Mouse (Mus musculus): ENCODE results near the gene March5. TPM values are rescaled to one million over a fixed set of nuclear protein-coding genes. Genes with fewer than 3 reads are reported as not detected.
"Not testable (repeated sequence)": the region's sequence is repeated elsewhere in the genome, so short reads cannot be mapped to it uniquely, and the experiment has no call there.

The March5 gene
- polyA plus RNA-seq, 1 experiment from 2014 or later: 175 TPM

DNA sequence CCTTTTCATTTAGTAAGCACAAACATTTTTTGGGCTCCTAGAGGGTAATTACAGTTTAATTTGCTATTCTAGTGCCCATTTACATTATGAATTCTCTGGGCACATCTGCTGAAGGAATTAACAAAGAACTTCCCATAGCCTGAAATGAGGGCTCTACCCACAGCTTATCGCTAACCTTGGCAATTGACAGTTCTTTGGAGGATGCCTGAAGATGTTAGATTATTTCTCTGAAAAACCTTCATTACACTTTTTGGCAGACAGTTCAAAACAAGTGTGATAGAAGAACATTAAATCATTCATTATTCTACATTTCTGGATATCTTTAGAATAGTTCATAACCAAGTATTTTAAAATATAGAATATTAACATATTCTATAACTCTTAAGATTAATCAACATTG, 4.0 kb upstream of the March5 start:
- no peak overlapping the region for H3K9ac ChIP-seq (replicated peaks; ENCODE audit: low read length)
- H3K4me1 ChIP-seq (ENCODE audit: control insufficient read depth, insufficient read depth, low read length): no peaks in the 10 kb centered on the region
- ATAC-seq (replicated peaks; ENCODE audit: insufficient number of reproducible peaks, low FRiP score, low TSS enrichment, low read depth): no peak
- H3K9me3 ChIP-seq (replicated peaks; ENCODE audit: control insufficient read depth, low read length): no peaks in the 10 kb centered on the region
- H3K36me3 ChIP-seq (replicated peaks; ENCODE audit: control insufficient read depth, insufficient read depth, low read depth, low read length): no peaks in the 10 kb centered on the region
- H3K27me3 ChIP-seq (ENCODE audit: control insufficient read depth, insufficient read depth, low read length): no peaks in the 10 kb centered on the region
- H3K4me3 ChIP-seq (ENCODE audit: low read depth, low read length): no peak overlapping the region
- 96% methylated on average over 1 of the region's 1 CpGs for WGBS
- no peak overlapping the region for H3K27ac ChIP-seq (replicated peaks; ENCODE audit: low read depth, low read length)
- no peak overlapping the region for H3K4me2 ChIP-seq (ENCODE audit: low read depth, low read length)
- DNase-seq (ENCODE audit: low spot score): no peak

DNA sequence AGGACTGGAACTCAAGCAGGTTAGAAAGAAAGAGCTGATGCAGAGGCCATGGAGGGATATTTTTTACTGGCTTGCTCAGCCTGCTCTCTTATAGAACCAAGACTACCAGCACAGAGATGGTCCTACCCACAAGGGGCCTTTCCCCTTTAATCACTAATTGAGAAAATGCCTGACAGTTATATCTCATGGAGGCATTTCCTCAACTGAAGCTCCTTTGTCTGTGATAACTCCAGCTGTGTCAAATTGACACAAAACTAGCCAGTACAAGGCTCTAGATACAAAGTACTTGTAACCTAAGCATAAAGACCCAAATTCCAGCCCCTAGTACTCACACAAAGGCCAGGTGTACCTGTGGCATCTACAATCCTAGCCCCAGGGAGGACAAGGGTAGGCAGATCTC, 2.2 kb upstream of the March5 start:
- not testable (repeated sequence) for H3K27ac ChIP-seq (replicated peaks; ENCODE audit: low read depth, low read length); H3K4me1 ChIP-seq (ENCODE audit: control insufficient read depth, insufficient read depth, low read length)

DNA sequence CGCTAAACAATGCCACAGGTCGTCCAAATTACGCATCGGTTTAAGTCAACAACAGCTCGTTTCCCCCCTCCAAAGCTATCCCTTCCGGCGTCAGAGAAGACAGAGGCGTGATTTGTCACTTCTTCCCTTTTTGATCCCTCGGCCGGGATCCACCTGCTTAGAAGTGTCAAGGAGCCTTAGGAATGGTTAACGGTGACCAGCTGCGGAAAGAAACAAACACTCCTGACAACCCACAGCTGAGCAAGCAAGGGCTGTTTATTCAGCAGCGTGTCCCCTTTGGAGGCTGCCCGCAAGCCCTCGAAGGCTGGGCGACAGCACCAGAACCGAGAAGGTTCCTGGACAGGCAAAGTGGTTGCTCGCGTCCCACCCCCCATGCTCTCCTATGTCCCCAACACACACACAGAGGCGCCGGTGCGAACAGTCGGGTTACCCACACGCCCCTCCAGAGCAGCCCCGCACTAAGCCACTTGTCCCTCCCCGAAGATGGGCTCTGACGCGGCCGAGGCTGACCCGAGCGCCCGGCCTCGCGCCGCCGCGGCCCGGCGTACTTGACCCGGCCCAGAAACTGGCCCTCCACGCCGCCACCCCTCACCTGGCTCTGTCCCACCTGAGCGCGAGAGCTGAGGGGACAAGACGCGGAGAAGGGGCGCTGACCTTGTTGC, 571 bp upstream of the March5 start:
- Histone ChIP-seq H3K27me3 (ENCODE audit: control insufficient read depth, insufficient read depth, low read length) (no peaks in the 10 kb centered on the region), H3K36me3 (replicated peaks; ENCODE audit: control insufficient read depth, insufficient read depth, low read depth, low read length) (no peaks in the 10 kb centered on the region; the same call in 1 of the 2 replicates), H3K4me1 (ENCODE audit: control insufficient read depth, insufficient read depth, low read length) (no peaks in the 10 kb centered on the region), H3K9ac (replicated peaks; ENCODE audit: low read length) (peak overlapping the region; percentile 98), H3K4me3 (ENCODE audit: low read depth, low read length) (peak overlapping the region; percentile 100), H3K4me2 (ENCODE audit: low read depth, low read length) (peak overlapping the region; percentile 72), H3K27ac (replicated peaks; ENCODE audit: low read depth, low read length) (no peak overlapping the region), H3K9me3 (replicated peaks; ENCODE audit: control insufficient read depth, low read length) (no peaks in the 10 kb centered on the region)
- DNase-seq (ENCODE audit: low spot score): peak; percentile 37
- under 1% methylated on average over 47 of the region's 47 CpGs for WGBS
- peak; percentile 76 for ATAC-seq (replicated peaks; ENCODE audit: insufficient number of reproducible peaks, low FRiP score, low TSS enrichment, low read depth)

More for the DNA sequence above, 2.2 kb upstream of the March5 start:
- ATAC-seq (replicated peaks; ENCODE audit: insufficient number of reproducible peaks, low FRiP score, low TSS enrichment, low read depth); H3K4me2 ChIP-seq (ENCODE audit: low read depth, low read length); H3K9ac ChIP-seq (replicated peaks; ENCODE audit: low read length); H3K36me3 ChIP-seq (replicated peaks; ENCODE audit: control insufficient read depth, insufficient read depth, low read depth, low read length); H3K9me3 ChIP-seq (replicated peaks; ENCODE audit: control insufficient read depth, low read length); H3K27me3 ChIP-seq (ENCODE audit: control insufficient read depth, insufficient read depth, low read length); DNase-seq (ENCODE audit: low spot score); H3K4me3 ChIP-seq (ENCODE audit: low read depth, low read length): not testable (repeated sequence)

DNA sequence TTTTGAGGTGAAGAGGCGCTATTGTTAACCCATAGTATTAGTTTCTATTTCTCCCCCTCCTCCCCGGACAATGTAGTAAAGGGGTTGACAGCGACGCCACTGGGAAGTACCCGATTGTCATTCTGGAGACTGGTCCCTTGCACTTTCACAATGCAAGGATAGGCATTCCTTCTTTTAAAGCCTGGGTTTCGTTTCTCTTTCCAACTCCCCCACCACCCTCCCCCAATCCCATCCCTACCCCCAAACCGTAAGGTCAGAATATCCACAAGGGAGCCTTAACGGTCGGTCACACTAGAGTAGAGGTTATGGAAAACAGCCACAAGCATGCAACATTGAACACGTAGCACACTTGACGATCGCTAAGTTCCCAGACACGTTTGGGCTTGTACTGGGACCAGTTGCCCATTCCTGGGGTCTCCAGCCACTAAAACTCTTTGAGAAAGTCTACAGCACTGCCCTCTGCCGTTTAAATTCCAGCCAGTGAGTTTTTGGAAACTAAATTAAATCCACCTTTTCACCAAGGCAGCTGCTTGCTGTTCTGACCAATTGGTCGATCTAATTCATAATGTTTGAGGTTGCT, 923 bp downstream of the March5 start, which contains the start of gene Cpeb3:
Gene Cpeb3, minus strand, starts transcription at position 426 of the 580 bp plus-strand sequence.
- WGBS: 1% methylated on average over 15 of the region's 15 CpGs
- peak within 1 kb of the TSS; percentile 85 for H3K27ac ChIP-seq (replicated peaks; ENCODE audit: low read depth, low read length)
- DNase-seq (ENCODE audit: low spot score): peak; percentile 85
- no peaks in the 10 kb centered on the region for H3K4me1 ChIP-seq (ENCODE audit: control insufficient read depth, insufficient read depth, low read length)
- no peaks in the 10 kb centered on the region; the same call in none of the 2 replicates for H3K36me3 ChIP-seq (replicated peaks; ENCODE audit: control insufficient read depth, insufficient read depth, low read depth, low read length)
- H3K9me3 ChIP-seq (replicated peaks; ENCODE audit: control insufficient read depth, low read length): no peaks in the 10 kb centered on the region
- peak within 1 kb of the TSS; percentile 98 for H3K9ac ChIP-seq (replicated peaks; ENCODE audit: low read length)
- H3K4me3 ChIP-seq (ENCODE audit: low read depth, low read length): peak within 1 kb of the TSS; percentile 100
- no peak for ATAC-seq (replicated peaks; ENCODE audit: insufficient number of reproducible peaks, low FRiP score, low TSS enrichment, low read depth)
- H3K4me2 ChIP-seq (ENCODE audit: low read depth, low read length): peak within 1 kb of the TSS; percentile 72
- H3K27me3 ChIP-seq (ENCODE audit: control insufficient read depth, insufficient read depth, low read length): no peaks in the 10 kb centered on the region

GRCm38 (mm10) chr19:37208986-37209385, 1.6 kb downstream of the March5 start:
- Histone ChIP-seq H3K4me1 (ENCODE audit: control insufficient read depth, insufficient read depth, low read length) (no peaks in the 10 kb centered on the region), H3K27ac (replicated peaks; ENCODE audit: low read depth, low read length) (no peak overlapping the region), H3K4me3 (ENCODE audit: low read depth, low read length) (peak overlapping the region; percentile 100), H3K27me3 (ENCODE audit: control insufficient read depth, insufficient read depth, low read length) (no peaks in the 10 kb centered on the region), H3K36me3 (replicated peaks; ENCODE audit: control insufficient read depth, insufficient read depth, low read depth, low read length) (no peaks in the 10 kb centered on the region; the same call in none of the 2 replicates), H3K9ac (replicated peaks; ENCODE audit: low read length) (no peak overlapping the region; the same call in 1 of the 2 replicates), H3K4me2 (ENCODE audit: low read depth, low read length) (peak overlapping the region; percentile 72), H3K9me3 (replicated peaks; ENCODE audit: control insufficient read depth, low read length) (no peaks in the 10 kb centered on the region)
- ATAC-seq (replicated peaks; ENCODE audit: insufficient number of reproducible peaks, low FRiP score, low TSS enrichment, low read depth): no peak
- DNase-seq (ENCODE audit: low spot score): no peak
- WGBS: 83% methylated on average over 7 of the region's 7 CpGs

DNA sequence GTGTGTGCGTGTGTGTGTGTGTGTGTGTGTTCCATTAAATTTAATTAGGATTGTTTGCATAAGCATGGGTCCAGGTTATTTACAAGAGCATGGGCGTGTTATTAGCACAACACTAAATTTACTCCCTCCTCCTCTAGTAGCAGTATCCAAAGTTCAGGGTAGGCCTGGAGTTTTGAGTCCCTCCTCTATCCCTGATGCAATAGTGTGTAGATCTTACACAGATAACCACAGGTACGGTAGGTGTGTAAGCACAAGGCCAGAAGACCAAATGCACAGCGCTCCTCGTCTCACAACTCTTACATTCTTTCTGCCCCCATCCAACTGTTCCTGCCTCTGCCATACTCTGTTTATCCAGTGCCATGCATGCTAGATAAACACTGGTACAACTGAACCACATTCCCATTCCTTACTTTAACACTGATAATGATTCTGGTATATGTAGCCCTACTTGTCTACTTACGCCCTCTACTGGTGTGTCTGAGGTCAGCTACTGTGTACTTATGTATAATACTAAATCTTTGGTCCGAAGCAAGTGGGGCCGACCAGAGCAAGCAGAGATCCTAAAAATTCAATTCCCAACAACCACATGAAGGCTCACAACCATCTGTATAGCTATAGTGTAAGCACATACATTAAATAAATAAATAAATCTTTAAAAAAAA, 2.3 kb downstream of the March5 start:
- ATAC-seq (replicated peaks; ENCODE audit: insufficient number of reproducible peaks, low FRiP score, low TSS enrichment, low read depth) (no peak), DNase-seq (ENCODE audit: low spot score) (no peak)
- 0 out of 2 replicates have a peak overlapping the region, but pooled peaks have one; percentile 7 for H3K4me3 ChIP-seq (ENCODE audit: low read depth, low read length)
- no peaks in the 10 kb centered on the region; the same call in none of the 2 replicates for H3K36me3 ChIP-seq (replicated peaks; ENCODE audit: control insufficient read depth, insufficient read depth, low read depth, low read length)
- H3K27ac ChIP-seq (replicated peaks; ENCODE audit: low read depth, low read length): no peak overlapping the region
- no peak overlapping the region for H3K9ac ChIP-seq (replicated peaks; ENCODE audit: low read length)
- H3K4me2 ChIP-seq (ENCODE audit: low read depth, low read length): peak overlapping the region; percentile 72; the same call in 1 of the 2 replicates
- H3K9me3 ChIP-seq (replicated peaks; ENCODE audit: control insufficient read depth, low read length): no peaks in the 10 kb centered on the region
- H3K4me1 ChIP-seq (ENCODE audit: control insufficient read depth, insufficient read depth, low read length): no peaks in the 10 kb centered on the region
- no peaks in the 10 kb centered on the region for H3K27me3 ChIP-seq (ENCODE audit: control insufficient read depth, insufficient read depth, low read length)
- WGBS: 83% methylated on average over 8 of the region's 8 CpGs

DNA sequence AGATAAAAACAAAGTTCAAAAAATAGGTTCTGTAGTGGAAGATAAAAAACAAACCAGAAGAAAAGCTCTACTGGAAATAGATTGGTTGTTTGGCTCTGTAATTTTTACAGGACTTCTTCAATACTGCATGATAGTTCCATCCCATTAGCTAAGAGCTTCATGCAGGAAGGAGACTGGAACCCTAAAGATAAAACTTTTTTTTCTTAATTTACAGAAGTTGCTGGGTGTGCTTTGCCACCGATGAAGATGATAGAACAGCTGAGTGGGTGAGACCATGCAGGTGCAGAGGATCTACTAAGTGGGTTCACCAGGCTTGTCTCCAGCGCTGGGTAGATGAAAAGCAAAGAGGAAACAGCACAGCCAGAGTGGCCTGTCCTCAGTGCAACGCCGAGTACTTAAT, 3.1 kb downstream of the March5 start:
- no peaks in the 10 kb centered on the region for H3K4me1 ChIP-seq (ENCODE audit: control insufficient read depth, insufficient read depth, low read length)
- no peak overlapping the region for H3K4me2 ChIP-seq (ENCODE audit: low read depth, low read length)
- no peak overlapping the region for H3K9ac ChIP-seq (replicated peaks; ENCODE audit: low read length)
- no peaks in the 10 kb centered on the region; the same call in none of the 2 replicates for H3K36me3 ChIP-seq (replicated peaks; ENCODE audit: control insufficient read depth, insufficient read depth, low read depth, low read length)
- no peak overlapping the region for H3K27ac ChIP-seq (replicated peaks; ENCODE audit: low read depth, low read length)
- no peaks in the 10 kb centered on the region for H3K27me3 ChIP-seq (ENCODE audit: control insufficient read depth, insufficient read depth, low read length)
- ATAC-seq (replicated peaks; ENCODE audit: insufficient number of reproducible peaks, low FRiP score, low TSS enrichment, low read depth) (no peak), DNase-seq (ENCODE audit: low spot score) (no peak)
- no peak overlapping the region for H3K4me3 ChIP-seq (ENCODE audit: low read depth, low read length)
- 92% methylated on average over 4 of the region's 4 CpGs for WGBS
- no peaks in the 10 kb centered on the region for H3K9me3 ChIP-seq (replicated peaks; ENCODE audit: control insufficient read depth, low read length)

GRCm38 (mm10) chr19:37211416-37211815, 4.1 kb downstream of the March5 start:
- ATAC-seq (replicated peaks; ENCODE audit: insufficient number of reproducible peaks, low FRiP score, low TSS enrichment, low read depth) (no peak), DNase-seq (ENCODE audit: low spot score) (no peak)
- H3K27me3 ChIP-seq (ENCODE audit: control insufficient read depth, insufficient read depth, low read length): no peaks in the 10 kb centered on the region
- H3K4me1 ChIP-seq (ENCODE audit: control insufficient read depth, insufficient read depth, low read length): no peaks in the 10 kb centered on the region
- H3K4me3 ChIP-seq (ENCODE audit: low read depth, low read length): no peak overlapping the region
- no peaks in the 10 kb centered on the region for H3K9me3 ChIP-seq (replicated peaks; ENCODE audit: control insufficient read depth, low read length)
- H3K36me3 ChIP-seq (replicated peaks; ENCODE audit: control insufficient read depth, insufficient read depth, low read depth, low read length): no peaks in the 10 kb centered on the region; the same call in none of the 2 replicates
- H3K27ac ChIP-seq (replicated peaks; ENCODE audit: low read depth, low read length): no peak overlapping the region
- WGBS: 84% methylated on average over 3 of the region's 3 CpGs
- no peak overlapping the region for H3K9ac ChIP-seq (replicated peaks; ENCODE audit: low read length)
- H3K4me2 ChIP-seq (ENCODE audit: low read depth, low read length): no peak overlapping the region
